Mouse (Mus musculus): ENCODE results near the gene Nme6.
"Not testable (repeated sequence)": the region's sequence is repeated elsewhere in the genome, so short reads cannot be mapped to it uniquely, and the experiment has no call there.

- not testable (repeated sequence) for TF ChIP-seq POLR2A (IDR thresholded peaks at IDR 0.05; ENCODE audit: borderline replicate concordance, control insufficient read depth, low read depth, low read length); CTCF (IDR thresholded peaks at IDR 0.05; ENCODE audit: control insufficient read depth, insufficient read depth, low read length)
These were observed 42.0 kb upstream of the Nme6 start, which contains the start of gene Fbxw27 for GRCm38 (mm10) chr9:109790570-109790969.

All from bone marrow, adult 2 months (tissue).